Mouse (Mus musculus) gastrocnemius, postnatal 25 days (tissue): ENCODE results near the gene Rab3il1. TPM values are rescaled to one million over a fixed set of nuclear protein-coding genes. Genes with fewer than 3 reads are reported as not detected.

Experiments used
- total RNA-seq, 2 experiments: library from RNA; stranded (reverse); gene quantifications; 1 replicate in 1 of 2; 2 replicates in 1 of 2; pipeline ENCODE4 v1.2.3; 2021

Gene Rab3il1
- total RNA-seq, 2 experiments from 2014 or later = 6.0 to 6.5 TPM

Other genes with a start within 250 kb of the Rab3il1 start
- gene Scgb2a2, start 154.1 kb upstream of the Rab3il1 start, total RNA-seq = not detected
- gene Incenp, start 102.1 kb upstream of the Rab3il1 start, total RNA-seq = 1 to 10 TPM; 4.5 to 4.7 TPM
- gene Fth1, start 21.1 kb upstream of the Rab3il1 start, total RNA-seq = 1,000 to 10,000 TPM; 1,951 to 1,957 TPM
- under 1 TPM; 0.21 to 0.26 TPM for gene Best1, start within 50 bp of the Rab3il1 start, total RNA-seq
- gene Fads3, start 39.9 kb downstream of the Rab3il1 start, total RNA-seq = 1 to 10 TPM; 3.1 to 7.2 TPM
- gene Fads2, start 100.1 kb downstream of the Rab3il1 start, total RNA-seq = 1 to 10 TPM; 2.8 to 3.4 TPM
- 1 to 10 TPM; 6.9 to 8.2 TPM for gene Fads1, start 181.2 kb downstream of the Rab3il1 start, total RNA-seq
- 10 to 100 TPM; 81.8 to 94.5 TPM for gene Tmem258, start 202.3 kb downstream of the Rab3il1 start, total RNA-seq
- gene Fen1, start 202.5 kb downstream of the Rab3il1 start, total RNA-seq = 1 to 10 TPM; 2.9 to 3.7 TPM
- not detected for gene Myrf, start 239.1 kb downstream of the Rab3il1 start, total RNA-seq